Mouse (Mus musculus): ENCODE data around the gene Phc1.
"Not testable (repeated sequence)": the region's sequence is repeated elsewhere in the genome, so short reads cannot be mapped to it uniquely, and the experiment has no call there.

GRCm38 (mm10) chr6:122389986-122390385 lies 49.6 kb upstream of the Phc1 start:
- TF ChIP-seq CTCF (IDR thresholded peaks at IDR 0.05; ENCODE audit: extremely low read depth, insufficient read length, insufficient replicate concordance, low read depth, low read length); POLR2A (IDR thresholded peaks at IDR 0.05; ENCODE audit: low read depth, low read length): not testable (repeated sequence)
